Mouse (Mus musculus) cerebellum, adult 2 months (tissue): ENCODE measurements around the gene Mapk8.

Source experiments
- CTCF ChIP-seq: fragments of 200-500 bp; IDR thresholded peaks from 2 replicates; pipeline ENCODE4 v1.5.1; 2011; ENCODE audit warnings: low read depth, mild to moderate bottlenecking, control low read depth, low read length, moderate library complexity, borderline replicate concordance; ENCODE audit not compliant: insufficient read depth
- POLR2A ChIP-seq: fragments of 200-500 bp; IDR thresholded peaks from 2 replicates; pipeline ENCODE4 v1.6.1; 2011; ENCODE audit warnings: low read length, control low read depth, borderline replicate concordance; ENCODE audit not compliant: insufficient read depth

GRCm38 (mm10) chr14:33335733-33336132 is 111.2 kb downstream of the Mapk8 start:
- no peak for TF ChIP-seq POLR2A
- TF ChIP-seq CTCF = no peak
